Mouse (Mus musculus) heart, embryonic 15.5 days (tissue): ENCODE results near the gene Bckdha. TPM values are rescaled to one million over a fixed set of nuclear protein-coding genes. Genes with fewer than 3 reads are reported as not detected.

Source experiments
- ATAC-seq: fragments of 200-750 bp; cut with Nextera tagmentation; replicated peaks from 2 replicates; pipeline ENCODE4 v1.8.0; 2017; ENCODE audit warnings: low read depth, moderate TSS enrichment; ENCODE audit not compliant: insufficient number of reproducible peaks, insufficient read depth, low FRiP score
- H3K27ac ChIP-seq: fragments of 300-500 bp; sonication (generic); 2 replicates; pipeline ENCODE4 v1.5.1; 2015; ENCODE audit warnings: mild to moderate bottlenecking, inconsistent platforms
- H3K27me3 ChIP-seq: fragments of 300-500 bp; sonication (generic); 2 replicates; pipeline ENCODE4 v1.6.1; 2015; ENCODE audit warnings: inconsistent platforms
- H3K36me3 ChIP-seq: fragments of 300-500 bp; sonication (generic); 2 replicates; pipeline ENCODE4 v1.6.1; 2015; ENCODE audit warnings: mild to moderate bottlenecking, inconsistent platforms
- H3K4me1 ChIP-seq: fragments of 300-500 bp; sonication (generic); replicated peaks from 2 replicates; pipeline ENCODE4 v1.6.1; 2015; ENCODE audit warnings: inconsistent platforms
- H3K4me2 ChIP-seq: fragments of 300-500 bp; sonication (generic); 2 replicates; pipeline ENCODE4 v1.6.1; 2015; ENCODE audit warnings: inconsistent platforms, mild to moderate bottlenecking, moderate library complexity
- H3K4me3 ChIP-seq: fragments of 300-500 bp; sonication (generic); 2 replicates; pipeline ENCODE4 v1.5.1; 2015; ENCODE audit warnings: mild to moderate bottlenecking, inconsistent platforms
- H3K9ac ChIP-seq: fragments of 300-500 bp; sonication (generic); 2 replicates; pipeline ENCODE4 v1.6.1; 2015; ENCODE audit warnings: mild to moderate bottlenecking, inconsistent platforms
- H3K9me3 ChIP-seq: fragments of 300-500 bp; sonication (generic); replicated peaks from 2 replicates; pipeline ENCODE4 v1.6.1; 2016; ENCODE audit warnings: inconsistent platforms
- WGBS: fragments of 180-500 bp; shearing (Covaris S2); methylation state at CpG from one replicate; pipeline ENCODE4 v1.1.7; 2015; ENCODE audit warnings: mixed read lengths; 5-methylcytosine and 5-hydroxymethylcytosine counted together
- polyA plus RNA-seq: library from polyadenylated mRNA; unstranded; fragments of >200 nt; fragmentation: Nextera tagmentation; extraction: Ambion mirVana; gene quantifications from 2 replicates; pipeline ENCODE4 v1.2.1, GENCODE M21; 2015

Bckdha gene
- polyA plus RNA-seq, 1 experiment from 2014 or later, result 58.5 TPM

DNA sequence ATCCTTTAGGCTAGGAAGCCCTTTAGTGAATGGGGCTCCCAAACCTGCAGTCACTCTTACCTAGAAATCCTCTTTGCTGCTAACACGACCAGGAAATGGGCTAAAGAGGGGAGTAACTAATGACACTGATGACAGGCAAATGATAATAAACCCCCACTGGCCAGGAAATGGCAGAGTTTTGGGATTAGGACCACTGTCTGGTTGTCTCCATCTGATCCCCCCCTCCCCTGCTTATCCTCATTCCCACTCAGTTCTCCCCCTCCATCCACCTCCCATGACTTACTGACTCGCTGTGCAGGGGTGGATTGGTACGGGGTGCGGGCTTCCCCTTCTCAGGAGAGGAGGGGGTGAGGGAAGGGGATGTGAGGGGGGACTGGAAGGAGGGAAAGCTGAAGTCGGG, 31.3 kb upstream of the Bckdha start:
- H3K36me3 ChIP-seq, result no peaks in the 10 kb centered on the region; the same call in 1 of the 2 replicates
- peak overlapping the region; percentile 89 for H3K27ac ChIP-seq
- H3K27me3 ChIP-seq, result peaks cover 11% of the 10 kb centered on the region; the same call in 1 of the 2 replicates
- 40% methylated on average over 5 of the region's 5 CpGs for WGBS
- peaks cover 34% of the 10 kb centered on the region for H3K4me1 ChIP-seq
- no peak for ATAC-seq
- no peaks in the 10 kb centered on the region for H3K9me3 ChIP-seq
- H3K4me2 ChIP-seq, result peak overlapping the region; percentile 88
- no peak overlapping the region for H3K9ac ChIP-seq
- peak overlapping the region; percentile 77 for H3K4me3 ChIP-seq

- H3K4me3 ChIP-seq, result peak overlapping the region; percentile 77
- no peaks in the 10 kb centered on the region for H3K9me3 ChIP-seq
- H3K27ac ChIP-seq, result peak overlapping the region; percentile 89
- H3K36me3 ChIP-seq, result no peaks in the 10 kb centered on the region; the same call in 1 of the 2 replicates
- no peak for ATAC-seq
- H3K27me3 ChIP-seq, result peaks cover 11% of the 10 kb centered on the region; the same call in 1 of the 2 replicates
- peak overlapping the region; percentile 88 for H3K4me2 ChIP-seq
- 0 out of 2 replicates have a peak overlapping the region, but pooled peaks have one; percentile 81 for H3K9ac ChIP-seq
- H3K4me1 ChIP-seq, result peaks cover 34% of the 10 kb centered on the region
- 6% methylated on average over 12 of the region's 12 CpGs for WGBS
These were observed 30.8 kb upstream of the Bckdha start for GRCm38 (mm10) chr7:25689603-25690021.

GRCm38 (mm10) chr7:25688810-25689586, 30.2 kb upstream of the Bckdha start:
- Histone ChIP-seq H3K4me1 (peaks cover 34% of the 10 kb centered on the region), H3K4me2 (peak overlapping the region; percentile 88), H3K4me3 (peak overlapping the region; percentile 77), H3K27me3 (peaks cover 11% of the 10 kb centered on the region; the same call in 1 of the 2 replicates), H3K9me3 (no peaks in the 10 kb centered on the region), H3K9ac (peak overlapping the region; percentile 81), H3K27ac (peak overlapping the region; percentile 89), H3K36me3 (no peaks in the 10 kb centered on the region; the same call in 1 of the 2 replicates)
- peak; percentile 68 for ATAC-seq
- WGBS, result 1% methylated on average over 48 of the region's 52 CpGs

DNA sequence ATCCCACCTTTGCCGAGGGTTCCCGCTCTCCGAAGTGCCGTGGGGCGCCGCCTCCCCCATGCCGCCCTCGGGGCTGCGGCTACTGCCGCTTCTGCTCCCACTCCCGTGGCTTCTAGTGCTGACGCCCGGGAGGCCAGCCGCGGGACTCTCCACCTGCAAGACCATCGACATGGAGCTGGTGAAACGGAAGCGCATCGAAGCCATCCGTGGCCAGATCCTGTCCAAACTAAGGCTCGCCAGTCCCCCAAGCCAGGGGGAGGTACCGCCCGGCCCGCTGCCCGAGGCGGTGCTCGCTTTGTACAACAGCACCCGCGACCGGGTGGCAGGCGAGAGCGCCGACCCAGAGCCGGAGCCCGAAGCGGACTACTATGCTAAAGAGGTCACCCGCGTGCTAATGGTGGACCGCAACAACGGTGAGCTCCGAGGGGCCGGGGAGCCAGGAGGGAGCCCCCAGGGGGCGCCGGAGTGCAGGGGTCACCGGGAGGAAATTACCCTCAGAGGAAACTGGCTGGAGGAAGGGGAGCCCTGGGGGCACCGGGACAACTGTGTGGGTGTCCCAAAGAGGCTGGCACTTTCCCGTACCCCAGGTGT, 29.1 kb upstream of the Bckdha start:
- no peaks in the 10 kb centered on the region for H3K9me3 ChIP-seq
- H3K9ac ChIP-seq, result peak overlapping the region; percentile 81
- peak overlapping the region; percentile 77 for H3K4me3 ChIP-seq
- ATAC-seq, result no peak
- WGBS, result under 1% methylated on average over 47 of the region's 47 CpGs
- H3K4me2 ChIP-seq, result peak overlapping the region; percentile 88
- no peaks in the 10 kb centered on the region for H3K36me3 ChIP-seq
- H3K4me1 ChIP-seq, result peaks cover 38% of the 10 kb centered on the region
- H3K27me3 ChIP-seq, result peaks cover 11% of the 10 kb centered on the region; the same call in 1 of the 2 replicates
- H3K27ac ChIP-seq, result peak overlapping the region; percentile 89

DNA sequence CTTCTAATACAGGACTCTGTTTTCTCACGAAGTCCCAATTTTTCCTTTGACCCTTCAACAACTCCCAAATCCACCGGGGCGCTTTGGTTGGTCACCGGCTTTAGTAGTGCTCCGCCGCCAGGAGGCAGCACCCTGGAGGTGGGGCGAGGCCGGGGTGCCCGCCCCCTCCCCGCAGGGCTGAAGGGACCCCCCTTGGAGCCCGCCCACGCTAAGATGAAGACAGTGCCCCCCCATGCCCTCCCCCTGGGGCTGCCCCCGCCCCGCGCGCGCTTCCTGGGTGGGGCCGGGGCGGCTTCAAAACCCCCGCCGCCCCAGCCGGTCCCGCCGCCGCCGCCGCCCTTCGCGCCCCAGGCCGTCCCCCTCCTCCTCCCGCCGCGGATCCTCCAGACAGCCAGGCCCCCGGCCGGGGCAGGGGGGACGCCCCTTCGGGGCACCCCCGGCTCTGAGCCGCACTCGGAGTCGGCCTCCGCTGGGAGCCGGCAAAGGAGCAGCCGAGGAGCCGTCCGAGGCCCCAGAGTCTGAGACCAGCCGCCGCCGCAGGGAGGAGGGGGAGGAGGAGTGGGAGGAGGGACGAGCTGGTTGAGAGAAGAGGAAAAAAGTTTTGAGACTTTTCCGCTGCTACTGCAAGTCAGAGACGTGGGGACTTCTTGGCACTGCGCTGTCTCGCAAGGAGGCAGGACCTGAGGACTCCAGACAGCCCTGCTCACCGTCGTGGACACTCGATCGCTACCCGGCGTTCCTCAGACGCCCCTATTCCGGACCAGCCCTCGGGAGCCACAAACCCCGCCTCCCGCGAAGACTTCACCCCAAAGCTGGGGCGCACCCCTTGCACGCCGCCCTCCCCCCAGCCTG, 28.1 kb upstream of the Bckdha start, which contains the start of gene Tgfb1:
Tgfb1 (plus strand) TSS at position 323 of the 852 bp plus-strand sequence.
- Histone ChIP-seq H3K27me3 (peaks cover 11% of the 10 kb centered on the region; the same call in 1 of the 2 replicates), H3K27ac (peak within 1 kb of the TSS; percentile 89)
- under 1% methylated on average over 47 of the region's 69 CpGs for WGBS

GRCm38 (mm10) chr7:25685926-25686470, 27.2 kb upstream of the Bckdha start:
- Histone ChIP-seq H3K4me1 (peaks cover 47% of the 10 kb centered on the region), H3K4me2 (peak overlapping the region; percentile 88), H3K9ac (0 out of 2 replicates have a peak overlapping the region, but pooled peaks have one; percentile 81), H3K27me3 (peaks cover 11% of the 10 kb centered on the region; the same call in 1 of the 2 replicates), H3K4me3 (peak overlapping the region; percentile 77), H3K36me3 (no peaks in the 10 kb centered on the region), H3K27ac (peak overlapping the region; percentile 89; the same call in 1 of the 2 replicates), H3K9me3 (no peaks in the 10 kb centered on the region)
- 74% methylated on average over 21 of the region's 21 CpGs for WGBS
- ATAC-seq, result no peak

More for the DNA sequence above, 28.1 kb upstream of the Bckdha start, which contains the start of gene Tgfb1:
- ATAC-seq, result peak; percentile 56
- no peaks in the 10 kb centered on the region for H3K9me3 ChIP-seq
- peak within 1 kb of the TSS; percentile 81 for H3K9ac ChIP-seq
- H3K4me3 ChIP-seq, result peak within 1 kb of the TSS; percentile 77
- peak within 1 kb of the TSS; percentile 88 for H3K4me2 ChIP-seq
- H3K36me3 ChIP-seq, result no peaks in the 10 kb centered on the region
- H3K4me1 ChIP-seq, result peaks cover 38% of the 10 kb centered on the region

DNA sequence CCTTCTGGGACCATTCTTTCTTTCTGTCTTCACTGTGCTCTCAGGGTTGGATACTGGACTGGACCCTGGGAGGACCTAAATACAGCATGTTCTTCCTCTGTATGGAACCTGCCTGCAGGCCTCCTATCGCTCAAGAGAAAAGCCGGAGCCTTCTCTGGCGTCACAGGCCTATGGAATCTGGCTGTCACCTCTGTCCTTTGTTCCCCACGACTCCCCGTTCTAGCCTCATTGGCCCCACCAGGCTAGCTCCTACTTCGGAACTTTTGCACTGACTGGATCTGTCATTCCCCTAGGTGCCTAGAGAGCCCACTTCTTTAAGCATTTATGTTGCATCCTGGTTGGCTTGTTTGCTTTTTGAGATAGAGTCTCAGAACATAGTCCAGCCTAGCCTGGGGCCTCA, 25.9 kb upstream of the Bckdha start:
- WGBS, result 81% methylated on average over 6 of the region's 6 CpGs
- H3K4me3 ChIP-seq, result no peak overlapping the region
- H3K4me2 ChIP-seq, result no peak overlapping the region
- no peaks in the 10 kb centered on the region for H3K36me3 ChIP-seq
- H3K9ac ChIP-seq, result no peak overlapping the region
- no peaks in the 10 kb centered on the region for H3K9me3 ChIP-seq
- no peak overlapping the region for H3K27ac ChIP-seq
- peaks cover 51% of the 10 kb centered on the region for H3K4me1 ChIP-seq
- peaks cover 4% of the 10 kb centered on the region; the same call in 1 of the 2 replicates for H3K27me3 ChIP-seq
- no peak for ATAC-seq

GRCm38 (mm10) chr7:25683474-25684180, 24.8 kb upstream of the Bckdha start:
- Histone ChIP-seq H3K27ac (peak overlapping the region; percentile 33; the same call in 1 of the 2 replicates), H3K9me3 (no peaks in the 10 kb centered on the region)

DNA sequence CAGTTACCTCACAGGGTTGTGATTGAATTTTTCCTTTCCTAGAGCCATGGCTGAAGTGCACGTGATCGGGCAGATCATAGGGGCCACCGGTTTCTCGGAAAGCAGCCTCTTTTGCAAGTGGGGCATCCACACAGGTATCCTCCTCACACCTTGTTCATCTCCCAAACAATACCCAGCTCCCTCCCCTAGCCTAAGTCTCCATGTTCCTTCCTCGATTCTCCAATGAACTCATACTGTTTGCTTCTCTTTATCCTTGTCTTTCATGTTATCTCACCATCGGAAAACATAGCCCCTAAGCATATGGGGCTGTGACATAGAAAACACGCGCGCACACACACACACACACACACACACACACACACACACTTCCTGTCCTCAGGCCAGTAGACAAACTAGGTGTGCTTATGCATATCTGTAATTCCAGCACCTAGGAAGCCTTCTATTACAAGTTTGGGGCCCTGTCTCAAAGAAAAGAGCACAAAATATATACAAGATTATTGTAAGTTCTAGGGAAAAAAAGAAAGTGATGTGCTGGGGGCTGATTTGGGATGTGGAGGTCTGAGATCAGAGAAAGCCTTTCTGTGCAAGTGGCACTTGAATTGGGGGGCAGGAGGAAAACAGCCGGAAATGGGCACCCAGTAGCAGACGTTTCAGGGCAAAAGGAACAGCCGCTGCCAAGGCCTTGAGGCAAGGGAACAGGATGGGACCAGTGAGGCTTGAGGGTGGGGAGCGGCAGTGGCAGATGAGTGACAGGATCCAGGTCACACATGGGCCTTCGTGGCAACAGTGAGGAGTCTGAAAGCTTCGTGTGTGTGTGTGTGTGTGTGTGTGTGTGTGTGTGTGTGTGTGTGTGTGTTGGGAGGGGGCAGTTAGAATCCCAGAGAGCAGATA, 22.8 kb upstream of the Bckdha start:
- no peak overlapping the region for H3K9ac ChIP-seq
- no peaks in the 10 kb centered on the region for H3K27me3 ChIP-seq
- H3K27ac ChIP-seq, result peak overlapping the region; percentile 96
- ATAC-seq, result no peak
- peaks cover 33% of the 10 kb centered on the region for H3K4me1 ChIP-seq
- H3K4me3 ChIP-seq, result peak overlapping the region; percentile 90
- 48% methylated on average over 15 of the region's 15 CpGs for WGBS
- peak overlapping the region; percentile 66 for H3K4me2 ChIP-seq
- no peaks in the 10 kb centered on the region for H3K9me3 ChIP-seq
- no peaks in the 10 kb centered on the region for H3K36me3 ChIP-seq

More at GRCm38 (mm10) chr7:25683474-25684180, 24.8 kb upstream of the Bckdha start:
- Histone ChIP-seq H3K27me3 (no peaks in the 10 kb centered on the region), H3K36me3 (no peaks in the 10 kb centered on the region), H3K4me1 (peaks cover 44% of the 10 kb centered on the region), H3K4me2 (no peak overlapping the region), H3K9ac (no peak overlapping the region), H3K4me3 (no peak overlapping the region)
- WGBS, result 44% methylated on average over 7 of the region's 7 CpGs
- no peak for ATAC-seq
